Mouse (Mus musculus): ENCODE data around the gene Adcy5.

The Adcy5 gene

GRCm38 (mm10) chr16:35316856-35317264 lies 162.2 kb downstream of the Adcy5 start:
- CTCF ChIA-PET = no interaction called here
- POLR2A ChIA-PET = no interaction called here

DNA sequence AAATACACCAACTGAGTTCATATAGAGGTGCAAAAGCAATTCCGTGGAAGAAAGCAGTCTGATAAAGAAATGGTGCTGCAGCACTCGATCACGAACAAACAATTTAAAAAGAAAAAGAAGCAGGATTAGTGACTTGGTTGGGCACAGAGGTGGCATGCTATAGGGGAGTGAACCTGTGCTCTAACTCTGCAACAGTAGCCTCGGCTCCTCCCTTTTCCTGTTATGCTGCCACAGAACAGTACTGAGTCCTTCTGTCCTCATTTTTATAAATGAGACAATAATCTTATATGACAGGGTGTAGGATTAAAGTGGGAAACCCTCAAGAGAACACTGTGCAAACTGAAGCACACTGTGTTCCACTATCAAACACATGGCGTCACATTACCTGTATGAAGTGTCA lies 162.8 kb downstream of the Adcy5 start:
- ChIA-PET POLR2A (interaction anchor here in 1 of 4 experiments (0.5 to 0.6 kb wide), 2 partner anchors 62 to 102 kb away, joined by 4 to 6 read pairs; no protein-coding TSS in a partner anchor), CTCF (no interaction called here)

- ChIA-PET POLR2A (no interaction called here), CTCF (interaction anchor here in 1 of 4 experiments (0.5 kb wide), 1 partner anchor 625 kb away, joined by 3 read pairs; no protein-coding TSS in a partner anchor)
Observed at GRCm38 (mm10) chr16:35318397-35318796, 163.7 kb downstream of the Adcy5 start.

- POLR2A ChIA-PET = interaction anchor here in 1 of 4 experiments (0.8 kb wide), 1 partner anchor 23 kb away, joined by 3 read pairs; no protein-coding TSS in a partner anchor
- CTCF ChIA-PET = interaction anchor here in 3 of 4 experiments (0.6 to 2.0 kb wide), 15 partner anchors 10 to 1500 kb away, joined by 3 to 15 read pairs (median 5); partner anchors contain the start of genes Sema5b (in 3 of the 3) and Sec22a (in 1 of the 3)
Observed at GRCm38 (mm10) chr16:35319335-35319734, 164.7 kb downstream of the Adcy5 start.

- CTCF ChIA-PET = interaction anchor here in 3 of 4 experiments (0.6 to 2.0 kb wide), 15 partner anchors 10 to 1499 kb away, joined by 3 to 15 read pairs (median 5); partner anchors contain the start of genes Sema5b (in 3 of the 3) and Sec22a (in 1 of the 3)
- POLR2A ChIA-PET = interaction anchor here in 1 of 4 experiments (0.8 kb wide), 1 partner anchor 23 kb away, joined by 3 read pairs; no protein-coding TSS in a partner anchor
Observed at GRCm38 (mm10) chr16:35319773-35320172, 165.1 kb downstream of the Adcy5 start.

DNA sequence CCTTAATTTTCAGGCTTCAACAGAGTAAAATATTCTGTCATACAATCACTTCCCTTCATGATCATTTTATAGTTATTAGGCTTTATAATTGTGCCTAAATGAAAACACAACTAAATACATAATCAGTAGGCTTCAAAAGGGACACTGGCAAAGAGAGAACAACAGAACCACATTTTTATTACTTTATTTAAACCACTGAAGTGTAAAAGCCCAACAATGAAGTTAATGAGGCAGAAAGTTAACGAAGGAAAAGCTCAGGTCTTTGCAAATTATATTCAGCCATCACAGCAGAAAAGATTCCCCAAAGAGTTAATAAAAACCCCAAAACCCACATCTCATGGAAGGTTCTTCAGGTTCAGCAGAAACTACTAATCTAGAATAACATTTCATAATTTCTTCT lies 175.8 kb downstream of the Adcy5 start:
- ChIA-PET POLR2A (interaction anchor here in 1 of 4 experiments (0.6 kb wide), 1 partner anchor 830 kb away, joined by 3 read pairs; no protein-coding TSS in a partner anchor), CTCF (no interaction called here)

All from embryonic stem cell, embryonic (primary cell).